Mouse (Mus musculus) heart, adult 9 months (tissue): ENCODE results near the gene BC035947.
"Not testable (repeated sequence)": the region's sequence is repeated elsewhere in the genome, so short reads cannot be mapped to it uniquely, and the experiment has no call there.

Source experiments
- DNase-seq, 2 experiments: peaks; one replicate each; pipeline ENCODE4 v3.0.0; 2022; ENCODE audit warnings: low spot score in 2 of 2

Gene BC035947

DNA sequence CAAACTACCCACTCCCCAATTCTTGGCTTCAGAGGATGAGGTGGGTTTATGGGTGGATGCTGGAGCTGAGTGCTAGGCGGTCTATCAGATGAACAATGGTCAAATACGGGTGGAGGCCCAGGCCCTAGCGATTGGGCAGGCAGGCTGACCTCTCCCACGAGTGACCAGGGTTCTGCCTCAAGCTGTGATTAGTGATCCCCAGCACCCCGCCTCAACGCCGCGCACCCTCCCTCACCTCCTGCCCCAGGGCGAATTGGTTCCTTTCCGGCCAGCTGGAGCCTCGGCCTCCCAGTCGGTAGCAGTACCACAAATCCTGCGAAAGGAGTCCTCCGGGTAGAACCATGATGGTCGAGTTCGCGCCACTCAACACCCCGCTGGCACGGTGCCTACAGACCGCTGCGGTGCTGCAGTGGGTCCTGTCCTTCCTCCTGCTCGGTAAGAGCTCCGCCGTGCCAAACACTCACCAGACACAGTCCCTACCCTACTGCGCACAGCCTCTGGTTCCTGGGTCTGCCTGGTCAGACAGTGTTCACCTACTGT lies at the start of gene BC035947:
TSS of gene BC035947 (minus strand) at position 538 of the 540 bp plus-strand sequence.
- DNase-seq = no peak

- DNase-seq = no peak
Measured at GRCm38 (mm10) chr1:78554012-78554666, 42.2 kb upstream of the BC035947 start.

DNA sequence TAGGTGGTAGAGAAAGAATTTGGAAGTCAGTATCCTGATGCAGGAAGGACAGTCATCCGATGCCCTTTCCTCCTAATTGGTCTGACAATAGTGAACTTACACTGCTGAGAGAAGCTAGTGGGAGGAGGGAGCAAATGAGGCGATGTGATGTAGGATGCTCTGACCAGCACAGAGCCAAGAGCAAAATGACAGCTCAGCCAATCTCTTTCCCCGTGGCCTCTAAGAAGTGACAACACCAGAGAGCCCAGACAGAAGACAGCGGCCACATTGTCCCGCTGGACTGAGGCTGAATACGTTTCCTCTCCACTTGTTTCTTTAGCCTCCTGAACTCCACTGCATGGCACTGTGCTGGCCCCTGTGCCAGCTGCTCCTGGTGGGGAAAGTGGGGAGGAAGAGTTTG lies 37.0 kb upstream of the BC035947 start:
- no peak for DNase-seq

DNA sequence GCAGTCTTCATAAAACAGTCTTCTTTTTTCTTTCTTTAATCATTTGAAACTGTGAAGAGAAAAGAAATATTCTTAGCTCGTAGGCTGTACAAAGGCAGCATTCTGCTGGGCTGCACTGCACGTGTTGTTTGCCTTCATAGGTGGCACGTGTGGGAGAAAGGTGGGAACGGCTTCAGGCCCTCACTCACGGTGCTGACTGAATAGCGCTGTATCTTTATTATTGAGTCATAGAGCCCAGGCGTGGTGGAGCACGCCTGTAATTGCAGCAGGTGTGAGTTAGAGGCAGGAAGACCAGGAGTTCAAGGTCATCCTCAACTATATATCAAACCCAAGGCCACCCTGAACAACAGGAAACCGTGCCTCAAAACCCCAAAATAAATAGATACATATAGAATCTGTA lies 34.3 kb upstream of the BC035947 start:
- DNase-seq = no peak

- DNase-seq = not testable (repeated sequence)
Measured at GRCm38 (mm10) chr1:78543631-78544030, 31.7 kb upstream of the BC035947 start.

DNA sequence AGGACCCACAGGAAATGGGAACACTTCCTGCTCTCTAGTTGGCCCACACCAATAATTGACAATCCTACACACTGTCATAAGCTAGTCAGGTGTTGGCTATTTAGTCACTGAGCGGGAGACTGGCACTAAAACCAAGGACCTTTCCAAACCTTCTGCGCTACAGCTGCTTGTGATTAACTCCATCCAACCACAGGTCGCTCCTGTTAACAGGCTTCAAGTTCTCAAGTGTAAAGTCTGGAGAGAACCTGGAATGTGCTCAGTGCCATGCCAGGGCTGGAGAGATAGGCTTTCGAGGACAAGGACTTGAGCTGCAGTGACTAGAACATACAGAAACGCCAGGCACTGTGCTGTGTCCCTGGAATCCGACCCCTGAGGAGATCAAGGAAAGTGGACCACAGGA lies 27.2 kb upstream of the BC035947 start:
- peak in 1 of 2 experiments; percentile 4 for DNase-seq

DNA sequence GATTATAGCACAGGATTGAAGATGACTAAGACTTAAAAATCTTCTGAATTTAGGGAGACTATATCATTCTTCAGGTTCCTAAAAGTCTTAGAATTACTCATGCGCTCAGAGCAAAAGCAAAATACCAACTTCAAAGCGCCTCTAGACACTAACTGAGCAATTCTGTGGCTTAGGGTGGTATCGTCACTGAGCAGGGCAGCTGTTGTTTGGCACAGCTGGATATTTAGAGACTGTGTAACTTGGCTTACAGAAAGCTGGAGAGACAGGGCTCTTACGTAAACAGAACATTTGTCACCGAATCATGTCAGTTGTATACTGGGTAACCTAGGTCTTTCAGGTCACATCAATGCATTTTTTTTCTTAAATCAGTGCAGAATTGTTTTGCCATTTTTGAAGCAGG lies 26.4 kb upstream of the BC035947 start:
- no peak for DNase-seq

GRCm38 (mm10) chr1:78537494-78538010 lies 25.6 kb upstream of the BC035947 start:
- DNase-seq = peak; percentile 60 to 75

DNA sequence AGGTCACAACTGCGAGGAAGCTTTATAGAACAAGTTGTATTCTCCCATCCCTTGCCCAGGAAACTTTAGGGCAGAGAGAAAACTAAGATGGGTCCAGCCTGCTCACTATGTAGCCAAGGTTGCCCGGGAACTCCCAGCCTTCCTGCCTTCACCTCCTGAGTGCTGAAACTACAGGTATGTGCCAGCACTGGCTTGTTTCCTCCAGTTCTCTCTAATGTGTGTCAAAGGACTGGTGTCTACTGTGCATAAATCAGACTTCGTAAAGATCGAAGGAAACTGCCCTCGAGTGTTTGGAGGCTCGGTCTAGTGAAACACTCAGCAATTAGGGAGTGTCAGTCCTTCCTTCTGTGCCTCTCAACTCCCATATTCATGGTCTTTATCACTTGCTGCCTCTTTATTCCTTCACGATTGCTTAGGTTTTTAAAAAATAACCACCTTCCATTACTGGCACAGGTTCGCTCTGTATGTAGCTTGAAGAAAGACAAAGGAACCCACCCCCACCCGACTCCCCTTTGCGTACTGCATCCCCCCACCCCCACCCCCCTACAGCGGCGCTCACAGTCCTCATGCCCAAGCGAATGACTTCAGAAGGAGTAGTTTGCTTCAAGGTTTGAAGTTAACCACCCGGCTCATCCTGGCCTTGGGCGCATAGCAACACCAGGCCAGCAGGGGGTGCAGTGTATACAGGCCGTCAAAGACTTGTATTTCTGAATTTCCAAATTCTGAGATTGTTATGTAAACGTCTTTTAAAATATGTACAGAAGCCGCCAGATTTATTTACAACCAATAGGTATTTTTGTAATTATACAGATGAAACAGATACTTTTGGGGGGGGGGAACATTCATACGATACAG lies 24.6 kb upstream of the BC035947 start:
- peak; percentile 33 to 62 for DNase-seq

GRCm38 (mm10) chr1:78534428-78535150 lies 22.6 kb upstream of the BC035947 start:
- no peak for DNase-seq

GRCm38 (mm10) chr1:78532184-78532800 lies 20.3 kb upstream of the BC035947 start:
- no peak for DNase-seq

GRCm38 (mm10) chr1:78530500-78531215 lies 18.7 kb upstream of the BC035947 start:
- no peak for DNase-seq

GRCm38 (mm10) chr1:78529011-78529410 lies 17.1 kb upstream of the BC035947 start:
- DNase-seq = no peak

DNA sequence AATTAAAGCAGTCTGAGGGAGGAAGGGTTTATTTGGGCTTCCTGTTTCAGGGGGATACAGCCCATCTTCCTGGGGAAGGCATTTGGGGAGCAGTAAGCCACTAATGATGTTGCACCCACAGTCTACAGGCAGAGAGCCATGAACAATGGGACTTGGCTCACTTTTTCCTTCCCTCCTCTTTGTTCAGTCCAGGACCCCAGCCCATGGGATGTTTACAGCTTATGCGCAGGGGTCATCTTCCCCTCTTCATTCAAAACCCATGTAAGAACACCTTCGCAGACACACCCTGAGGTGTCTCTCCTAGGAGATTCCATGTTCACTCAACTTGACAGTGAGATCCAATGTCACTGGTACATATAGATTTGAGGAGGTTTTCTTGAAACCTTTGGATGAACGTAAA lies 16.4 kb upstream of the BC035947 start:
- DNase-seq = no peak

DNA sequence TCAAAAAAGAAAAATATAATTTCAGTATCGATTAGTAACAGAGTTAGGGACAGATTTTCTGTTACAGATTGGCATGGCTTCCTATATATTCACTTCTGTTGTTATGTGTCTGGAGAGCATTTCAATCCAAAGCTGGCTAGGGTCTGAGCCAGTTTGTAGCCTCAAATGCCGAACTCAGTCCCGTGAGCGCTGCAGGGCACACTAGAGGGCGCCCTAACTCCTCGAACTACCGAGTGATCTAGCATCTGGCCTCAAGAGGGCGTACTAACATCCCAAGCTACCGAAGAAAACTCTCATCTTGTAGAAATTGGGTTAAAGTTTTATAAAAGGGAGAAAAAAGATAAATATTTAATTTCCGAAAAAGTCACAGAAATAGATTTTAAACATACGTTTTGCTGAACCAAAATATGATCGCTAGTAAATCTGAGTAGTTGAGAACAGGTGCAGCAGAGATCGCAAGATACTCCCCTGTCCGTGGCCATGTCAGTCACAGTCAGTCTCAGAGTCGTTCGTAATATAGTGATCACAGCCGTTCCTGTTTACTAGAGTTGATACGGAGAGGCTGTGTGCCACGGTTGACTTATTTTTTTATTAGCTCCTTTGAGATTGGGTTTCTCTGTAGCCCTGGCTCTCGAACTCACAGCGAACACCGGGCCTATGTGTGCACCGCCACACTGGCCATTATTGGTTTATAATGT lies 13.4 kb upstream of the BC035947 start:
- no peak for DNase-seq

DNA sequence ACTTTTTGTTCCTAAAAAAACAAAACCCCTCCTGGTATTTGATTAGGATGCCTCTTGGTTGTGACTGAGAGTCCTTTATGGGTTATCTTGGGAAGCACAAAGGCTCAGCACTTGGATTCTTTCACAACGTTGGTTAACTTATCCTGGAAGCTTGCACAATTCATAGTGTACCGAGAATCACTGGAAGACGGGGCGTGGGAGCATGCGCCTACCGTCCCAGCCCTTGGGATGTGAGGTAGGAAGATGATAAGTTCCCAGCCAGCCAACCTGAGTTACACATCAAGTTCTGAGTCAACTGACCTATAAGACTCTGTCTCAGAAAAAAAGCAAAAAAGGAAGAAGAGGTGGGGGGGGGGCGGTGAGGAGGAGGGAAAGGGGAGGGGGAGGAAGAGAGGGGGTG lies 6.9 kb upstream of the BC035947 start:
- no peak for DNase-seq

DNA sequence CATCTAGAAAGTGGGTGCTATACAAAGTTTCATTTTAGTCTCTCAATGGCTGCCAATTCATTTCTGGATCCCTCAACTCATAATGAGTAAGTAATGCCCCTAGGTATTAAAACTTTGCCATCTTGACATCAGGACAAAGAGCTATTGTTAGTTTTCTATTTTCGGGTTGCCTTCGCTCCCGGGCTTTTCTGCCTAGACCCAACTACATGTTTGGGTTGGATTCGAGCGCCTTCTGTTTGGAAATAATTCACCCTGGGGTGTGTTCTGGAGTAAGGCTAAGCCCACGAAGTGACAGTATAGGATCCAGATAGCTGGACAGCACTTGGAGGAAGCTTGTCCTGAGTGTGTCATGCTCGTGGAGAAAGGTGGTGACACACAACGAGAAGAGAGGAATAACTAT lies 798 bp upstream of the BC035947 start:
- DNase-seq = no peak

GRCm38 (mm10) chr1:78510862-78511261 lies 1.1 kb downstream of the BC035947 start, which contains the start of gene Mogat1:
TSS of gene Mogat1 (plus strand) at chr1:78510991.
- DNase-seq = no peak

DNA sequence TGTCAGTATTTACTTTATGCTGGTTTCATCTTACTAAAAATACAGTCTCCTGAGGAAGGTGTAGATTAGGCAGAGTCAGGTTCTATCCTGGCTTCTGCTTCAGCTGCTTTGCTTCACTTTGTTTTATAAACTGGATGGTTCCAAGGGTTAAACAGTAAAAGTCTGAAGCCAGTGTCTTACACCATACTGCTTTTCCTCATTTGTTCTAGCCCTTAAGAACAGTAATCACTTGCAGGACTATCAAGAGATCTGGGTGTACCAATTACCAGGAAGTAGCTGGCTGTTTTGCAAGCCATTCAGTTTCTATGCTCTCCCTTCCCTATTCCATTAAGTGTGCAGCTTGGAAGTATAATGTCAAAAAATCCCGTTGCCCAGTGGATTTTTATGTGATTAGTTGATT lies 4.8 kb downstream of the BC035947 start:
- DNase-seq = no peak

GRCm38 (mm10) chr1:78502527-78502926 lies 9.4 kb downstream of the BC035947 start:
- no peak for DNase-seq
